Mouse (Mus musculus) megakaryocyte-erythroid progenitor cell, adult 5-6 weeks (primary cell): Measurements from ENCODE around the gene Clec1a. TPM values are rescaled to one million over a fixed set of nuclear protein-coding genes. Genes with fewer than 3 reads are reported as not detected.
A peak's percentile ranks its signal among the peaks of the same experiment; 100 is the strongest.

Experiments used
- ATAC-seq: replicated peaks from 2 replicates; pipeline ENCODE4 v1.8.0; 2016; ENCODE audit warnings: mild to moderate bottlenecking, inconsistent platforms; ENCODE audit not compliant: severe bottlenecking, poor library complexity, low FRiP score, low TSS enrichment
- total RNA-seq, 2 experiments: library from RNA; stranded (forward) in 1 of 2; stranded (reverse) in 1 of 2; fragments of 200-1000, 215-1000 nt in 1 of 2; fragments of >200 nt in 1 of 2; fragmentation: Nextera tagmentation in 1 of 2; gene quantifications; 2 replicates each; pipeline ENCODE4 v1.2.3; 2014 to 2017

Clec1a gene
- total RNA-seq, 2 experiments from 2014 or later: not detected

GRCm38 (mm10) chr6:129408562-129408961 is 43.2 kb downstream of the Clec1a start, which contains the start of gene Clec9a:
Gene Clec9a, plus strand, starts transcription at chr6:129408862.
- ATAC-seq: no peak

GRCm38 (mm10) chr6:129407324-129407723 is 44.5 kb downstream of the Clec1a start:
- 0 out of 2 replicates have a peak, but pooled peaks have one; percentile 34 for ATAC-seq

DNA sequence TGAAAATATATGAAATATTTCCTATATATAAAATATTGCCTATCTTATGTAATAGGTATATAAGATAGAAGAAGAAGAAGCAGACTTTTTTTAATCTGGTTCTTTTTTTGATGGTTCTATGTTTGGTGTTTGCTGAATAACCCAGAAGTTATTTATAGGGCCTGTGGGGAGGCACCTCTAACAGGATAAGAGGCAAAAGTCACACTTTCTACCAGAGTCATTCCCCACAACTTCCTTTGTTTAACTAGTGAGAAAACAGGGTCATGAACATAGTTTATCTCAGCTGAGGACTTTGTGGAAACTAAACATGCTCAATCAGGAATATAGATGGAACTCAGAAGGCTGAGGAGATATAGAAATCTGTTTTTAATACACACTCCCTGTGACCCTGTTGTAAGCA is 45.8 kb downstream of the Clec1a start:
- no peak for ATAC-seq

DNA sequence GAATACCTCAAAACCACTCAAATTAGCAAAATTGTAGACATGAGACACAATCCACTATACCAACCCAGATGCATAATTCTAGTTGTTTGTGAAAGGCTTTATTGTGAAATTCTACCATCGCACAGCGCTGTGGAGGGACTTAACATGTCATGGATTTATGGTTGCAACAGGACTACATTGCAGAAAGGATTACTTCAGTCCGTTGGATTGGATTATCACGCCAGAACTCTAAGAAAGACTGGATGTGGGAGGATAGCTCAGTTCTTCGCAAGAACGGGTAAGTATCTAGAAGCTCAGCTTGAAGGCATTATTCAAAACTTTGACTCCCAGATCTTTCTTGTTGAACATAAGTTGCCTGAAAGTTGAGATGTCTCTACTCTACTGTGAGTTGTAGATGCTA is 48.4 kb downstream of the Clec1a start:
- ATAC-seq: no peak

DNA sequence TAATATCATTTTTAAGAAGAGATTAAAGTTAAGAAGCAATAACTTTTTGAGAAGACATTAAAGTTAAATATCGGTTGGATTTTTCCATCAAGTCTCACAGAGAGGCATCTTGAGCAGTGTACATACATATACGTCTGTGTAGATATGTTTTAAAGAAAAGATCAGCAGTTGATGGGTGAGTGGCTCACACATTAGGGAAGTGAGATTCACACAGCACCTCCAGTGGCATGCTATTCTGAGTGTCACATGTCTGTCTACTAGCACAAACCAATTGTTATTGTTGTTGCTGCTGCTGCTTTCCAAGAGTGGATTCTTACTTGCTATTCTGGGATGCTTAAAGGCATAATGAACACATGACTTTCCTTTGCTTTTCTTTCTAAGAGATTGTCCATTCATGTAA is 49.4 kb downstream of the Clec1a start:
- ATAC-seq: no peak

DNA sequence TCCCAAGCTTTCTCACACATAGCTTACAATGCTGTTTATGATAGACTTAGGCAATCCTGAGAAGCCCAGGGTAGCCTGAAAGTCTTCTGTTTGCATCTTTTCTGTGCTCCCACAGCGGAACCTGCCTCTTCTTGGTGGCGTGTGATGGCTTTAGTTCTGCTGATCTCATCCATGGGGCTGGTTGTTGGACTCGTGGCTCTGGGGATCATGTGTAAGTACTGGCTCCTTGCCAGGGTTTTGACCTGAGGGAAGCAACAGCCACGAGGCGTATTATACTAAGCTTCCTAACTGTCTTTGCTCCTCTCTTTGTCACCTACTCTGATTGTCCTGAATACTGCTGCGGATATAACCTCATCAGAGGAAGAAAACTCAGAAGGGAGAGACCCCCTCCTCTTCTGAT is 51.9 kb downstream of the Clec1a start:
- 0 out of 2 replicates have a peak, but pooled peaks have one; percentile 34 for ATAC-seq

- ATAC-seq: no peak
These were observed 54.8 kb downstream of the Clec1a start, which contains the start of gene Clec1b for GRCm38 (mm10) chr6:129396997-129397396. Gene Clec1b, plus strand, starts transcription at chr6:129397297.

DNA sequence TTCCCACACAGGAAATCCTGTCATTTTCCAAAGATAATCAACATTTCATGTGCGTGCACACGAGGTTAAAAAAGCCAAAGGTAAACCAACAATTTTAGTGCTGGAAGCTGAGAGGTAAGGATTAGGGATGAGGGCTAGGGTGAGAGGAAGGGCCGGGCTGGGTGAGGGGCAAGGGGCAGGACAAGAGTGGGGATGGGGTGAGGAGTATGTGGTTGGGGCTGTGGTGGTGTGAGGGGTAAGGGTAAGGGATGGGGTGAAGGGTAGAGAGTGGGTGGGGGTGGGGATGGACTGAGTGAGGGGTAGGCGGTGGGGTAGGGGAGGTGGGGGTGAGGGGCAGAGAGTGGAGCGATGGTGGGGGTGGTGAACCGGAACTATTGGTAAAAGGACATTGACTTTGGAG is 58.1 kb downstream of the Clec1a start:
- ATAC-seq: no peak

- 0 out of 2 replicates have a peak, but pooled peaks have one; percentile 51 for ATAC-seq
These were observed 58.6 kb downstream of the Clec1a start for GRCm38 (mm10) chr6:129393087-129393720.

DNA sequence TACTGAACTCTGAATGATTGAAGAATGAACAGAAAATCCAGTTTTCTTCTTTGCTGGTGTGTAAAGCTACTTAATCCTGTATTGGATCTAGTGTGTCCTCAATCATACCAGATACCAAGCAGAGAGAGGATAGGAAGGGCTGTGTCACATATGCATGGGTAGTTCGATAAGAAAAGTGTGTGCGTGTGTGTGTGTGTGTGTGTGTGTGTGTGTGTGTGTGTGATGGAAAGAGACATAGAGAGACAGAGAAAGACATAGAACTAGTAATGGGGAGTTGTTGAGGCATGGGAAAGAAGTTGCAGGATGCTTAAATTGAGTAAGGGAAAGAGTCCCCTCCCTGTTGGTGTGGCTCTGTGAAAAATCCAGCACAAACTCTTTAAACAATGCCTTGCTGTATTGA is 66.0 kb downstream of the Clec1a start, which contains the start of gene Clec12b:
TSS of gene Clec12b (minus strand) at position 101 of the 400 bp plus-strand sequence.
- no peak for ATAC-seq

DNA sequence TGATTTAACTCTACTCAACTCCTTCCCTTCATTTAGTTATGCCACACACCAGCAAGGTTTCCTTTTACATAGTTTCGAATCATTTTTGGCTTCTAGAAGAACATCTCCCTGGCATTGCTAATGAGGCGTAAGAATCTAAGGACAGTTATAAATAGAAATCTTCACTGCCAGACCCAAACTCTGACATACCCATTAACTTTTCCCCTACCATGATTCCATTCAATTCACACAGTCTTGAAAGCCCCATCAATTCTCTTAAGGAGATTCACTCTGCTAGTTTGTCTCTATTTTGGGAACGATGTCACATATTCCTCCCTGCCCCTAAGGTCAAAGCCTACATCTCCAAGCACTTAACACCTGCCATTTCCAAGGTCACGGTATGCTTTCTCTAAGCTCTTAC is 66.8 kb downstream of the Clec1a start:
- ATAC-seq: no peak

GRCm38 (mm10) chr6:129383466-129383865 is 68.3 kb downstream of the Clec1a start:
- no peak for ATAC-seq

- ATAC-seq: no peak
These were observed 70.1 kb downstream of the Clec1a start for GRCm38 (mm10) chr6:129381736-129382135.

DNA sequence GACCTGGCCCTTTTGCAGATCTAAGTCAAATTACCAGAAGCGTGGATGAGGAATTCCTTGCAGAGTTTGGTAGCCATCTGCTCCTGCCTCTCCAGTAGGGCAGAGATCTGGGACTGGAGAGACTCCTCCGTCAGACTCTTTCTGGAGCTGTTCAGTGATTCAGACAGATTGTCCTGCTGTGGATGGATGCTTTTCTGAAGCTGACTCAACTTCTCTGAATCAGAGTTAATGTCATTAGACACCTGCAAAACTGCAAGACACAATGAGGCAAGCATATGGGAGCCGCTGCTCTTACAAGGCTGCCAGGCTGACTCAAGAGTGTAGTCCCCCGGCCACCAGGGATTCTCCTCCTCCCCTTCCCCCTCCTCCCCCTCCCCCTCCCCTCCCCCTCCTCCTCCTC is 71.3 kb downstream of the Clec1a start:
- ATAC-seq: no peak

- ATAC-seq: no peak
These were observed 76.8 kb downstream of the Clec1a start for GRCm38 (mm10) chr6:129374937-129375471.

Other genes starting within 250 kb of the Clec1a start
- gene Cd69, start 176.6 kb downstream of the Clec1a start, total RNA-seq (2014; fragmentation: Nextera tagmentation): 7.0 and 12.2 TPM in 2 replicates
- 57.7 and 71.1 TPM in 2 replicates for gene Cd69, start 176.6 kb downstream of the Clec1a start, total RNA-seq (2017)
- gene 4922502D21Rik, start 120.2 kb downstream of the Clec1a start, total RNA-seq (2014; fragmentation: Nextera tagmentation): not detected in 2 replicates
- not detected in 2 replicates for gene 4922502D21Rik, start 120.2 kb downstream of the Clec1a start, total RNA-seq (2017)
- gene Clec12a, start 109.3 kb downstream of the Clec1a start, total RNA-seq (2014; fragmentation: Nextera tagmentation): 0.37 and 4.4 TPM in 2 replicates
- gene Clec12a, start 109.3 kb downstream of the Clec1a start, total RNA-seq (2017): 3.4 and 6.6 TPM in 2 replicates
- gene Clec12b, start 66.1 kb downstream of the Clec1a start, total RNA-seq (2014; fragmentation: Nextera tagmentation): not detected in 2 replicates
- not detected in 2 replicates for gene Clec12b, start 66.1 kb downstream of the Clec1a start, total RNA-seq (2017)
- 0.47 TPM in 1 of 2 replicates, not detected in the other for gene Clec1b, start 54.7 kb downstream of the Clec1a start, total RNA-seq (2014; fragmentation: Nextera tagmentation)
- gene Clec1b, start 54.7 kb downstream of the Clec1a start, total RNA-seq (2017): 2.8 TPM in 1 of 2 replicates, not detected in the other
- gene Clec9a, start 43.1 kb downstream of the Clec1a start, total RNA-seq (2014; fragmentation: Nextera tagmentation): not detected in 2 replicates
- 0.47 and 0.53 TPM in 2 replicates for gene Clec9a, start 43.1 kb downstream of the Clec1a start, total RNA-seq (2017)
- gene Olr1, start 55.2 kb upstream of the Clec1a start, total RNA-seq (2014; fragmentation: Nextera tagmentation): not detected in 2 replicates
- gene Olr1, start 55.2 kb upstream of the Clec1a start, total RNA-seq (2017): 0.30 and 4.9 TPM in 2 replicates
- not detected in 2 replicates for gene Tmem52b, start 60.6 kb upstream of the Clec1a start, total RNA-seq (2014; fragmentation: Nextera tagmentation)
- gene Tmem52b, start 60.6 kb upstream of the Clec1a start, total RNA-seq (2017): not detected in 2 replicates
- gene Gabarapl1, start 81.2 kb upstream of the Clec1a start, total RNA-seq (2014; fragmentation: Nextera tagmentation): 43.0 and 58.9 TPM in 2 replicates
- 68.8 and 97.4 TPM in 2 replicates for gene Gabarapl1, start 81.2 kb upstream of the Clec1a start, total RNA-seq (2017)
- gene Klre1, start 125.9 kb upstream of the Clec1a start, total RNA-seq (2014; fragmentation: Nextera tagmentation): 0.30 and 1.1 TPM in 2 replicates
- gene Klre1, start 125.9 kb upstream of the Clec1a start, total RNA-seq (2017): 0.53 and 5.0 TPM in 2 replicates
- 2.0 TPM in 1 of 2 replicates, not detected in the other for gene Klrd1, start 139.8 kb upstream of the Clec1a start, total RNA-seq (2014; fragmentation: Nextera tagmentation)
- gene Klrd1, start 139.8 kb upstream of the Clec1a start, total RNA-seq (2017): 7.4 and 28.4 TPM in 2 replicates
- 1.2 and 2.4 TPM in 2 replicates for gene Klrk1, start 171.9 kb upstream of the Clec1a start, total RNA-seq (2014; fragmentation: Nextera tagmentation)
- gene Klrk1, start 171.9 kb upstream of the Clec1a start, total RNA-seq (2017): 1.3 and 18.7 TPM in 2 replicates
- not detected in 2 replicates for gene Klrc3, start 191.3 kb upstream of the Clec1a start, total RNA-seq (2014; fragmentation: Nextera tagmentation)
- gene Klrc3, start 191.3 kb upstream of the Clec1a start, total RNA-seq (2017): 1.3 TPM in 1 of 2 replicates, not detected in the other
- gene Klrc2, start 208.7 kb upstream of the Clec1a start, total RNA-seq (2014; fragmentation: Nextera tagmentation): 0.12 TPM in 1 of 2 replicates, not detected in the other
- 0.30 and 0.47 TPM in 2 replicates for gene Klrc2, start 208.7 kb upstream of the Clec1a start, total RNA-seq (2017)
- 1.8 TPM in 1 of 2 replicates, not detected in the other for gene Klrc1, start 227.0 kb upstream of the Clec1a start, total RNA-seq (2014; fragmentation: Nextera tagmentation)
- gene Klrc1, start 227.0 kb upstream of the Clec1a start, total RNA-seq (2017): 26.3 TPM in 1 of 2 replicates, not detected in the other